Mouse (Mus musculus): ENCODE results near the gene Gm10300. TPM values are rescaled to one million over a fixed set of nuclear protein-coding genes. Genes with fewer than 3 reads are reported as not detected.

The Gm10300 gene
- polyA plus RNA-seq, 1 experiment, result not detected

- Histone ChIP-seq H3K79me3 (ENCODE audit: low read depth) (no peaks in the 10 kb centered on the region), H3ac (ENCODE audit: control insufficient read depth, insufficient read length, low read depth) (no peak overlapping the region), H3K27me3 (ENCODE audit: control insufficient read depth, insufficient read depth, insufficient read length) (peaks cover 63% of the 10 kb centered on the region), H3K4me3 (ENCODE audit: insufficient read depth, poor library complexity, severe bottlenecking) (no peak overlapping the region), H3K79me2 (ENCODE audit: control insufficient read depth, insufficient read depth) (no peaks in the 10 kb centered on the region), H3K36me3 (ENCODE audit: control insufficient read depth, insufficient read depth) (no peaks in the 10 kb centered on the region)
- TF ChIP-seq MAX (IDR thresholded peaks at IDR 0.05), result no peak
- TF ChIP-seq MYOG (IDR thresholded peaks at IDR 0.05; ENCODE audit: control insufficient read depth, extremely low read depth, insufficient read length), result no peak
- TF ChIP-seq FOSL1 (IDR thresholded peaks at IDR 0.05; ENCODE audit: insufficient read depth, low read length, poor library complexity, severe bottlenecking), result no peak
- no peak for TF ChIP-seq CEBPB (IDR thresholded peaks at IDR 0.05; ENCODE audit: low read depth)
- no peak for TF ChIP-seq USF1 (IDR thresholded peaks at IDR 0.05; ENCODE audit: low read depth)
- TF ChIP-seq MYOD1 (IDR thresholded peaks at IDR 0.05; ENCODE audit: control insufficient read depth, insufficient read length, low read depth), result no peak
- no peak for TF ChIP-seq CTCF (IDR thresholded peaks at IDR 0.05; ENCODE audit: control insufficient read depth, insufficient read depth, insufficient read length)
Observed at GRCm38 (mm10) chr4:132113411-132114095, 39.1 kb downstream of the Gm10300 start.

GRCm38 (mm10) chr4:132116315-132116714, 41.8 kb downstream of the Gm10300 start:
- Histone ChIP-seq H3K4me3 (ENCODE audit: insufficient read depth, poor library complexity, severe bottlenecking) (no peak overlapping the region), H3K79me3 (ENCODE audit: low read depth) (no peaks in the 10 kb centered on the region), H3K27me3 (ENCODE audit: control insufficient read depth, insufficient read depth, insufficient read length) (peaks cover 61% of the 10 kb centered on the region), H3ac (ENCODE audit: control insufficient read depth, insufficient read length, low read depth) (no peak overlapping the region), H3K36me3 (ENCODE audit: control insufficient read depth, insufficient read depth) (no peaks in the 10 kb centered on the region), H3K79me2 (ENCODE audit: control insufficient read depth, insufficient read depth) (no peaks in the 10 kb centered on the region)
- TF ChIP-seq CTCF (IDR thresholded peaks at IDR 0.05; ENCODE audit: control insufficient read depth, insufficient read depth, insufficient read length), result no peak

DNA sequence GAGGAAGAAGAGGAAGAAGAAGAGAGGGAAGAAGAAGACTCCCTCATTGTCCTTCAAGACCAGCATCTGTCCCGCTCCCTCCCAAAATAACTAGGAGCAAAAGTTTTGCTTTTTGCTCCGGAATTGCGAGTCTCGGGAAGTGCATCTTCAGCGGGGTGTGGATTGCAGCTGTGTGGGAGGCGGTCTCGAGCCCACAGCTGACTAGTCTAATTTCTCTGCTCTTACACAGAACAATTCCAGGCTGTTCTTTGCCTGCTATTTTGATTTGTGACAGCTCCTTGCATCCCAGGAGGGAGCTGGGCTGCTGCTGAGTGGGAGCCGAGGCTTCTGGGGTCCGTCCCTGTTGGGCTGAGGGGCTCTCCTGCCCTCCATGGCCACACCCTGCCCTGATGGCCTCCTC, 45.1 kb downstream of the Gm10300 start:
- Histone ChIP-seq H3K36me3 (ENCODE audit: control insufficient read depth, insufficient read depth) (no peaks in the 10 kb centered on the region), H3ac (ENCODE audit: control insufficient read depth, insufficient read length, low read depth) (no peak overlapping the region), H3K79me3 (ENCODE audit: low read depth) (no peaks in the 10 kb centered on the region), H3K27me3 (ENCODE audit: control insufficient read depth, insufficient read depth, insufficient read length) (peaks cover 45% of the 10 kb centered on the region), H3K4me3 (ENCODE audit: insufficient read depth, poor library complexity, severe bottlenecking) (no peak overlapping the region), H3K79me2 (ENCODE audit: control insufficient read depth, insufficient read depth) (no peaks in the 10 kb centered on the region)
- TF ChIP-seq MYOD1 (IDR thresholded peaks at IDR 0.05; ENCODE audit: control insufficient read depth, insufficient read length, low read depth) (no peak), FOSL1 (IDR thresholded peaks at IDR 0.05; ENCODE audit: insufficient read depth, low read length, poor library complexity, severe bottlenecking) (no peak), USF1 (IDR thresholded peaks at IDR 0.05; ENCODE audit: low read depth) (no peak), MAX (IDR thresholded peaks at IDR 0.05) (no peak), CEBPB (IDR thresholded peaks at IDR 0.05; ENCODE audit: low read depth) (no peak), CTCF (IDR thresholded peaks at IDR 0.05; ENCODE audit: control insufficient read depth, insufficient read depth, insufficient read length) (no peak), MYOG (IDR thresholded peaks at IDR 0.05; ENCODE audit: control insufficient read depth, extremely low read depth, insufficient read length) (no peak)

DNA sequence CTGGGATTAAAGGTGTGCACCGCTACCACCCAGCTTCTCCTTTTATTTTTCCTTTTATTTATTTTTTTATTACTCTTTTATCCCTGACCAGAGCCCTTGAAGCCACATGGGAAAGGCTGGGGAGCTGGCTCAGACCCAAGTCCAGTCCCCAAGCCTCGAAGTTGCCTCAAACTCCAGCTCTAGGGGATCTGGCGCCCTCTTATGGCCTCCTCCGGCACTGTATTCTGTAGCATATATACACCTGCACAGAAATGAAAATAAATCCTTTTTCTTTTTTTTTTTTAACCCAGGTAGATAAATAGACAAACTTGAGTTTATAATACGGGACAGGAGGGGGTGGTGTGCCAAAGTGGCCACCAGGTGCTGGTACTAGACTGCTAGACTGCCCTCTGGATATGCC, 47.2 kb downstream of the Gm10300 start:
- Histone ChIP-seq H3K27me3 (ENCODE audit: control insufficient read depth, insufficient read depth, insufficient read length) (peaks cover 34% of the 10 kb centered on the region), H3K79me3 (ENCODE audit: low read depth) (no peaks in the 10 kb centered on the region), H3K4me3 (ENCODE audit: insufficient read depth, poor library complexity, severe bottlenecking) (no peak overlapping the region), H3K79me2 (ENCODE audit: control insufficient read depth, insufficient read depth) (no peaks in the 10 kb centered on the region), H3ac (ENCODE audit: control insufficient read depth, insufficient read length, low read depth) (no peak overlapping the region), H3K36me3 (ENCODE audit: control insufficient read depth, insufficient read depth) (no peaks in the 10 kb centered on the region)
- TF ChIP-seq FOSL1 (IDR thresholded peaks at IDR 0.05; ENCODE audit: insufficient read depth, low read length, poor library complexity, severe bottlenecking), result no peak
- TF ChIP-seq CTCF (IDR thresholded peaks at IDR 0.05; ENCODE audit: control insufficient read depth, insufficient read depth, insufficient read length), result no peak
- no peak for TF ChIP-seq MYOD1 (IDR thresholded peaks at IDR 0.05; ENCODE audit: control insufficient read depth, insufficient read length, low read depth)
- TF ChIP-seq CEBPB (IDR thresholded peaks at IDR 0.05; ENCODE audit: low read depth), result no peak
- no peak for TF ChIP-seq MYOG (IDR thresholded peaks at IDR 0.05; ENCODE audit: control insufficient read depth, extremely low read depth, insufficient read length)
- TF ChIP-seq MAX (IDR thresholded peaks at IDR 0.05), result no peak
- no peak for TF ChIP-seq USF1 (IDR thresholded peaks at IDR 0.05; ENCODE audit: low read depth)

GRCm38 (mm10) chr4:132123166-132123565, 48.7 kb downstream of the Gm10300 start:
- H3K36me3 ChIP-seq (ENCODE audit: control insufficient read depth, insufficient read depth), result no peaks in the 10 kb centered on the region
- no peak overlapping the region for H3ac ChIP-seq (ENCODE audit: control insufficient read depth, insufficient read length, low read depth)
- no peak overlapping the region for H3K4me3 ChIP-seq (ENCODE audit: insufficient read depth, poor library complexity, severe bottlenecking)
- H3K27me3 ChIP-seq (ENCODE audit: control insufficient read depth, insufficient read depth, insufficient read length), result peaks cover 23% of the 10 kb centered on the region
- no peaks in the 10 kb centered on the region for H3K79me3 ChIP-seq (ENCODE audit: low read depth)
- no peaks in the 10 kb centered on the region for H3K79me2 ChIP-seq (ENCODE audit: control insufficient read depth, insufficient read depth)
- no peak for TF ChIP-seq CEBPB (IDR thresholded peaks at IDR 0.05; ENCODE audit: low read depth)
- TF ChIP-seq MYOD1 (IDR thresholded peaks at IDR 0.05; ENCODE audit: control insufficient read depth, insufficient read length, low read depth), result no peak
- no peak for TF ChIP-seq MAX (IDR thresholded peaks at IDR 0.05)
- no peak for TF ChIP-seq CTCF (IDR thresholded peaks at IDR 0.05; ENCODE audit: control insufficient read depth, insufficient read depth, insufficient read length)
- TF ChIP-seq FOSL1 (IDR thresholded peaks at IDR 0.05; ENCODE audit: insufficient read depth, low read length, poor library complexity, severe bottlenecking), result no peak
- no peak for TF ChIP-seq MYOG (IDR thresholded peaks at IDR 0.05; ENCODE audit: control insufficient read depth, extremely low read depth, insufficient read length)
- no peak for TF ChIP-seq USF1 (IDR thresholded peaks at IDR 0.05; ENCODE audit: low read depth)

Other genes with a start within 250 kb of the Gm10300 start
- 0.07 TPM for gene Ptpru, start 236.4 kb upstream of the Gm10300 start, polyA plus RNA-seq (2012; fragmentation: generic; extraction: Trizol)
- 49.4 TPM for gene Mecr, start 231.2 kb upstream of the Gm10300 start, polyA plus RNA-seq (2012; fragmentation: generic; extraction: Trizol)
- gene Srsf4, start 201.1 kb upstream of the Gm10300 start, polyA plus RNA-seq (2012; fragmentation: generic; extraction: Trizol), result 55.4 TPM
- gene Tmem200b, start 152.9 kb upstream of the Gm10300 start, polyA plus RNA-seq (2012; fragmentation: generic; extraction: Trizol), result 2.3 TPM
- 7.1 TPM for gene Epb41, start 624 bp downstream of the Gm10300 start, polyA plus RNA-seq (2012; fragmentation: generic; extraction: Trizol)
- gene Oprd1, start 69.8 kb downstream of the Gm10300 start, polyA plus RNA-seq (2012; fragmentation: generic; extraction: Trizol), result 0.09 TPM
- 24.5 TPM for gene Ythdf2, start 137.6 kb downstream of the Gm10300 start, polyA plus RNA-seq (2012; fragmentation: generic; extraction: Trizol)
- 13.0 TPM for gene Gmeb1, start 186.9 kb downstream of the Gm10300 start, polyA plus RNA-seq (2012; fragmentation: generic; extraction: Trizol)
- gene Taf12, start 199.7 kb downstream of the Gm10300 start, polyA plus RNA-seq (2012; fragmentation: generic; extraction: Trizol), result 29.7 TPM
- gene Rab42, start 228.7 kb downstream of the Gm10300 start, polyA plus RNA-seq (2012; fragmentation: generic; extraction: Trizol), result 0.42 TPM